Mouse (Mus musculus) MEL-GATA-1-ER (cell line): ENCODE data around the gene Ate1.
"Not testable (repeated sequence)": the region's sequence is repeated elsewhere in the genome, so short reads cannot be mapped to it uniquely, and the experiment has no call there.

Source experiments
- DNase-seq: peaks from one replicate; pipeline ENCODE4 v3.0.0-alpha.2; 2012; ENCODE audit warnings: low read depth; ENCODE audit errors: extremely low read depth

Ate1 gene

GRCm38 (mm10) chr7:130523451-130523850 lies 3.3 kb upstream of the Ate1 start:
- no peak for DNase-seq

DNA sequence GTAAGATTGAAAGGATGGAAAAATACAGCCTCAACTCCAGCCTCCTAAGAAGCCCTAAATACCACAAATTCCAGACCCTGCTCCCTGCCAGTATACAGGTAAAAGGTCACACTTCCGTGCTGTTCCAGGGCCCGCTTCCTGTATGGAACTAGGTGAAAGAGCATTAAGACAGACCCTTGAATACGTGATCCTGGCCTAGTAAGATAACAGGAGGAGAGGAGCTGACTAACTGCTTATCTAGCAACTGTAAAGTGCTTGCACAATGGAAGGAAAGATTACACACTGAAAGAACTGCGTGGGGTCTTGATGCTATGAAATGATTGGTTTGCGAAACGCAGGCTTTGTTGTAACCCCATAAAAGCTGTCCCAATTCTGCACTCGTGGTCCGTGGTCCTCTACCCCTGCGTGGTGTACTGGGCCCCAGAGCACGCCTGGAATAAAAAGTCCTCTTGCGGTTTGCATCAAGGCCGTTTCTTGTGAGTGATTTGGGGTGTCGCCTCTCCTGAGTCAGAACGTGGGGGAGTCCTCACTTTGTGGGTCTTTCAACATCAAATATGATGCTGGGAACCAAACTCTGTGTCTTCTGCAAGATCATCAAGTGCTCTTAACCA lies 748 bp upstream of the Ate1 start:
- DNase-seq, result no peak

GRCm38 (mm10) chr7:130519096-130520048 lies 797 bp downstream of the Ate1 start:
- DNase-seq, result peak; percentile 79

DNA sequence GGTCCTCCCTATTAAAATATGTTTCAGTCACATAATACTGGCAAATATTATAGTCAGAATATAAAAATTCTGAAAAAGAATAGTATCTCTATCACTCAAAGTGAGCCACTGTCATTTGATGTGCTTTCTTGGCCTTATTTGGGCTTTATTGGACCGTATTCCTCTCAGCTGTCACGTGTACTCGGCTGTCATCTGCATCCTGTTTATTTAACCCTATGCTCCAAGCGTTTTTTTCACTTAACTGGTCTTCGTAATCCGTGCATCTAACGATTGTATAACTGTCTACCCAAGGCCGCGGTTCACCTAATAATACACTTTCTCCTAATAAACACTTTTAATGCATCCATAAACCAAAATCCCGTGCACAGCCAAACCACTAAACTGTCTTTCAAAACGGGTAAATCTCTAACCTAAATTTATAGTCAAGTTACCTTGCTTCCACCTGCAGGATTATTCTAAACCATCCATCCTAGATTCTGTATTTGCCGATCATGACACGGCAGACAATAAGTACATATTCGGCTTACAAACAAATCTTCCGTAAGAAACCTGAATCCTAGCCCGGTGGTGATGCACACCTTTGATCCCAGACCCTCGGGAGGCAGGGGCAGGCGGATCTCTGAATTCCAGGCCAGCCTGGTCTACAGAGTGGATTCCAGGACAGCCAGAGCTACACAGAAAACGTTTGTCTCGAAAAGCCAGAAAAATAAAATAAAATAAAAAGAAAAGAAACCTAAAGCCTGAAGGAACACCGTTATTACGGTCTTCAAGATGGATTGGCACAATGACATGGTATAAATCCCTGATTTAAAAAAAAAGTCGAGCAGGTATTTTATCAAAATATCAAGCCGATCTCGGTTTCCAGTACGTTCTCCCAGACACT lies 1.7 kb downstream of the Ate1 start:
- DNase-seq, result peak; percentile 15

DNA sequence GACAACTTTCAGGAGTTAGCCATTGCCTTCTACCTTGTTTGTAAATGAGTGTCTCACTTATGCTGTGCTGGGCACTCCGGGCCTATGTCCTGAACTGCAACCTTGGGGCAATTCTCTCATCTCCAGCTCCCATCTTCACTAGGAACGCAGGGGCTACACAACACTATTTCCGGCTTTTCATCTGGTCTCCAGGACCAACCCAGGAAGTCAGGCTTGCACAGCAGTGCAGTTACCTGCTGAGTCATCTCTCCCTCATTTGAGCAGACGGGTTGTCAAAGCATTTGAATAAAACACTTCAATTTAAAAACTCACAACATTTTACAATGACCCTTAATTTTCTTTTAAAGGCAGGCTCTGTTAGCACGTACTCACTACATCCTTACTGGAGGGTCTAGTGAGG lies 9.9 kb downstream of the Ate1 start:
- DNase-seq, result no peak

GRCm38 (mm10) chr7:130503006-130503405 lies 17.2 kb downstream of the Ate1 start:
- no peak for DNase-seq

GRCm38 (mm10) chr7:130501499-130501898 lies 18.7 kb downstream of the Ate1 start:
- no peak for DNase-seq

DNA sequence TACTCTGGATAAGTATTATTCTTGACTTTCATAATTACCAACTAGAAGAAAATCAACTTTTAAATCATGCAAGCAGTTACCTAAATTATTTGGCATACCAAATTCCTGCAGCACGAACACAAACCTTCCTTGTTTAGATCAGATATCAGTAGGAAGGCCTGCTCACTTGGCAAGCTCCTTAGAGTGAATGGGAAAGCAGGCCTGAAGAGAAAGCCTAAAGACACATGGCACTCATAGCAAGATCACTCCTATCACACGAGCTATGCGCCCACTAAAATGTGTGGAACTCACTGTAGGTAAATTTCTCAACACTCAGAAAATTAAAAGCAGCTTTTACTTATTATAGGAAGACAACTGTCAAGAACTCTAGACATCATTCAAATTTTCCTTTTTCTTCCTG lies 26.8 kb downstream of the Ate1 start:
- no peak for DNase-seq

DNA sequence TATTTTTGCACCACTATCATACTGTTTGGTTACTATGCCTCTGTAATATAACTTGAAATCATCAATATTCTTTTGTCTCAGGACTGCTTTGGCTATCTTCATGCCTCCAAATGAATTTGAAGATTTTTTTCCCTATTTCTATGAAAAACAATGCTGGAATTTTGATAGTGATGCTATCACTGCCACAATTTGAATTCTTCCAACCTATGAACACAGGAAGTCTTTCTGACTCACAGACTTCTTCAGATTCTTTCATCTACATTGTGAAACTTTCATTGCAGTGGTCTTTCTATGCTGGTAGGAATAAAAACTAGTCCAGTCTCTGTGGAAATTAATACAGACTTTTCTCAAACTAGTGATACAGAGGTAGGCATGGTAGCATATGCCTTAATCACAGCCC lies 28.1 kb downstream of the Ate1 start:
- DNase-seq, result no peak

GRCm38 (mm10) chr7:130479003-130479402 lies 41.2 kb downstream of the Ate1 start:
- not testable (repeated sequence) for DNase-seq

DNA sequence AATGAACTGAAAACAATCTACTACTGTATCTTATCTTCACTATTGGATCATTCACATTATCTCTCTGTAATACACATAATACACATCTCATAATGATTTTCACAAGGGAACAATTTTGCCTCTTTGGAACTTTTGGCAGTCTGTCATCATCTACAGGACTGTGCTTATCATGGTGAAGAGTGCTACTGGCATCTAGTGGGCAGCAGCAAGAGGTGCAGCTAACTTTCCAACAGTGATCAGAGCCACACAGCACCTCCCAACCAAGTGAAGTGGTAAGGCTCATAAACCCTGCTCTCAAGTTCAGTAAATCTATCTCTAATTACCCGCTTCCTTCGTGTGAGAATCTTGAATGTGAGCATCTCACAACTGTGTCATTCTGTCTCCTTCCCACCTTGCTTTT lies 44.2 kb downstream of the Ate1 start:
- peak; percentile 27 for DNase-seq

DNA sequence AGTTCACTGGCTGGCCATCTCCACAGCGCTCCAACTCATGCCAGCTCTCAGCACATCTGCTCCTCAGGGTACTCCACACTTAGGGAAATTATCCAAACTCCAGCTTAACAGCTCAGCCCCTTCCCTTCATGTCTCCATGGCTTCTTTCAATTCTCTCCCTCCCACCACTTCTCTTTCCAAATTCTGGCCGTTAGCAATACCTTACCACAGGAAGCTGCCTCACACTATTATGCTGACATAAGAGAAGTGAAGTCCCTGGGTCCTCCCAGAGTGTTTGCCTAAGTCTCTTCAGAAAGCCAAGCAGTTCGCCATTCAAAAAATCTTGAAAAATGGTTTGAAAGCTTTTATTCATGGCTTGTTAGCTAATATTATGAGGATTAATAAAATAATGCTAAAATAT lies 46.3 kb downstream of the Ate1 start:
- DNase-seq, result no peak

DNA sequence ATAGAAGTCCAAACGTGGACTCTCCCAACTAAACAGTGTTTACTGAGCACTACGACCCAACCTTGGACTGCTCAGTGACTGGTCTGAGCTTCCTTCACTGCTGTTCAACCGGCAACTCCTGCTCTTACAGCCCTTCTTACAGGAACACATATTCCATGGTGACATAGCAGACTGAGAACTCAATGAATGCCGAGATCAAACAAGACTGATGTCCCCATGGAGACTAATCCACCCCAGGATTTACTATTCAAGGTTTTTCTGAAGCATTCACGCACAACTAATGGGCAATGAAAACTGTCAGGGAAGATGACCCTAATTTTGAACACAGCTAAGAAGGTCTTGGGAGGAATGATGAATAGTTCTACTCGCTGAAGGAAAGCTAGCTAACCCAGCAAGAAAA lies 47.5 kb downstream of the Ate1 start:
- no peak for DNase-seq

DNA sequence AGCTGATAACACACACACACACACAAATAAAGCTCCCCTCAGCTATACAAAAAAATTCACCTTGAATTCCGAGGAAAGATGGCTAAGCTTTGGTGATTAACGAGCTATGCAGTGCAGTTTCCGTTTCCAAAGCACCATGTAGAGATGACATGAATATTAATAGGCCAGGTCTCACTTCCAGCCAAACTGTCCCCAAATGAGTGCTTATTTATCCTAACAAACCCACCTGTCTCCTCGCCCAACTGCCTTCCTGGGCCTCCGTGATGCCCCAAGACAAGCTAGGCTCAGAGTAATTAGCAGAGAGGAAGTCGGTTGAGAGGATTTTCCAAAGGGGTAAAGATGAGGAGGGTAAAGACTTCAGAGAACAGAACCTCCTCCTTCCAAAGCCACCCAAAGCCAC lies 49.1 kb downstream of the Ate1 start:
- DNase-seq, result no peak

DNA sequence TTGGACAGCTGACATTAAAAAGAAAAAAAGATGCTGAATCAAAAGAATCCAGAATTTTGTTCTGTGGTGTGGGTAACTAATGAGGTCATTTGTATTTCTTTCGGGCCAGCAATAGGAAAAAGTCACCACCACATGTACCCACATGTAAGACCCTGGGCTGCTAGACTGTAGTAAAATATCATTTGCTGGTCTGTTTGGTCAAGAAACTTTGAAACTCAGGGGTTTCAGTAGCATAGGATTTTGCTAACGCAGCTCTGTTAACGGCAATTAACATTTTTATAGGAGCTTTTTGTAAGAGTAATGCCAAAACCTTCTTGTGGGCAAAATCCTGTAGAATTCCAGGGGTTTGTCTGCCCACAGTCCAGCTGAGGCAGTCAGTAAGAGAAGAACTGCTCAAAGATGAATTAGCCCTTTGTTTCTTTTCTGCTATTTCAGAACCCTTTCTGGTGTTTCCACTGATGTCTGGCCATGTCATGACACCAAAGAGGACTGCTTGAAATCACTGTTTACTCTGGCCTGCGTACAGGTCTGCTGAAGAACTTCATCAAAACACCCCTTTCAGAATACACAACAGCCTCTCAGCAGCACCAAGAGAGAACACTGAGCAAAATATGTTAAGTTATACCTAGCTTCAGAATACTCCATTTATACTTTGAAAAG lies 64.5 kb downstream of the Ate1 start:
- DNase-seq, result no peak

- DNase-seq, result no peak
These were observed 65.9 kb downstream of the Ate1 start for GRCm38 (mm10) chr7:130454226-130454625.

DNA sequence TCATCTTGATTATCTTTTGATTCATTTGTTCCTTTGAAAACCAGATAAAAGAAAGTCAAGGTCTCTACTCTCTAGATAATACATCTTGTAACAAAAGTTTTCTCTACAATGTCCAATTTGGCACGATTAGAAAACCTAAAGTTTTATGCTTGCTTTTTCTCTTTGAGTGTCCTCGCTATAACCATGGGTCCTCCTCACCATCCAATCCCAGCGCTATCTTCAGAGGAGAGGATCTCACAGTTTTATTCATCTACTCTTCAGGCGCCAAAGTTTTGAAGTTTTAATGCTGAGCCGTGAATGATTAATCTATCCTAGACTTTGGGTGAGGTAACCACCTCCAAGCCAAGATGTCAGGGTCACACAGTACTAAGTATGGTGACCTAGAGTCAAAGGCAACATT lies 84.4 kb downstream of the Ate1 start:
- no peak for DNase-seq

GRCm38 (mm10) chr7:130432141-130432540 lies 88.0 kb downstream of the Ate1 start:
- no peak for DNase-seq

DNA sequence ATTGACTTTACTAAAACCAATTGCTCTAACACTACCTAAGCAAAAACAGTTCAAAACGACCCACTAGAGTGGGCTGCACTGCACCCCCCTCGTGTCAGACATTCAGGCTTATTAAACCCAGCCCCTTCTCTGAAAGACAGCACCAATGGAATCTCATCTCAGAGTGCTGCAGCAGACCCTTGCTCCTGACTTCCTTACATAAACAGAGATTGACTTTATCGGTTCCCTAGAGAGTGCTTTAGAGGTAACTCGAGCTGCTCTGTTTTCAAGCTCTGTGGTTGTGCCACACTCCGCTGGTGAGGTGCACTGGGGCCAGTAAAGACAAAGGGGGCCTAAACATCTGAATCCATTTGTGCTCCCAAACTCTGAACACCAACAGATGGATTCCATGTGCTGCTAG lies 93.6 kb downstream of the Ate1 start:
- DNase-seq, result no peak

DNA sequence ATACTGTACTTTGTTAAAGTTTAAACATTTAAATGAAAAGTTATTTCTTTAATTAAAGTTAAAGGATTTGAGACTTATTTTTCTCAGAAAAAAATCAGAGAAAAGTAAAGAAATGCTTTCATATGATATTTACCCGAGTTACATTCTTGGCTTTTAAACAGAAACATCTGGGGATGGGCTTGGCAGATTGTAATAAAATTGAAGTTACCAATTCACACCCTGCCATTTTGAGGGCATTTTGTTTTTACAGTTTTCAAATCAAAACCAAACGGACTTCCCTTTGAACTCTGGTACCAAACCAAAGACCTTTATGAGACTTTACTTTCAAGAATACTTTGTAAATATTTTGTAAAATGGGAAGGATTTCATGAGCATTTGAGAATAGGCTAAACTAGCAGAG lies 94.2 kb downstream of the Ate1 start:
- DNase-seq, result no peak

GRCm38 (mm10) chr7:130419961-130420360 lies 100.2 kb downstream of the Ate1 start:
- DNase-seq, result no peak
